Mouse (Mus musculus) ES-Bruce4 (cell line): Measurements from ENCODE around the gene Adssl1.

Experiments
- CTCF ChIP-seq: IDR thresholded peaks from one replicate; pipeline ENCODE4 v1.8.1; 2011; ENCODE audit warnings: low read depth, low read length
- EP300 ChIP-seq: IDR thresholded peaks from 2 replicates; pipeline ENCODE4 v1.6.1; 2011; ENCODE audit warnings: low read depth, low read length; ENCODE audit not compliant: insufficient read depth
- POLR2A ChIP-seq: IDR thresholded peaks from one replicate; pipeline ENCODE4 v1.8.1; 2011; ENCODE audit warnings: low read length; ENCODE audit not compliant: insufficient read depth

- TF ChIP-seq CTCF (no peak), POLR2A (no peak), EP300 (no peak)
Measured at GRCm38 (mm10) chr12:112678555-112679026, 58.7 kb downstream of the Adssl1 start, which contains the start of gene Zbtb42.
